Mouse (Mus musculus): ENCODE measurements around the gene Sowaha.
"Not testable (repeated sequence)": the region's sequence is repeated elsewhere in the genome, so short reads cannot be mapped to it uniquely, and the experiment has no call there.

Gene Sowaha

DNA sequence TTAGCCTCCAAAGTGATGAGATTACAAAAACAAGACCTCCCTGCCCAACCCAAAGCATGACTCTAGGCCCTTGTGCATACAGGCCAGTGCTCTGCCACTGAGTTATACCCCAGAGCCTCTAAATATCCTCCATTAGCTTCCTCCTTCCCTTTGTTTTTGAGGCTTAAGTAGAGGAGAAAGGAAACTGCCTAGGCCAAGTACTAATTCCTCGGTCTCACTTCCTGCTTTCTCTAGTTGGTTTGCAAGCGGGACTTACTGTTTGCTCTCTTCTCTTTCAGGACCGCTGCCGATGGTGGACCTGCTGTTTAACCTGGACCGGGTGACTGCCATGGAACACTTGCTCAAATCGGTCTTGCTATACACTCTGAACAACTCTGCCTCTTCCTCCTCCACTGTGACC is 43.7 kb downstream of the Sowaha start:
- no peak for DNase-seq (ENCODE audit: low spot score)

DNA sequence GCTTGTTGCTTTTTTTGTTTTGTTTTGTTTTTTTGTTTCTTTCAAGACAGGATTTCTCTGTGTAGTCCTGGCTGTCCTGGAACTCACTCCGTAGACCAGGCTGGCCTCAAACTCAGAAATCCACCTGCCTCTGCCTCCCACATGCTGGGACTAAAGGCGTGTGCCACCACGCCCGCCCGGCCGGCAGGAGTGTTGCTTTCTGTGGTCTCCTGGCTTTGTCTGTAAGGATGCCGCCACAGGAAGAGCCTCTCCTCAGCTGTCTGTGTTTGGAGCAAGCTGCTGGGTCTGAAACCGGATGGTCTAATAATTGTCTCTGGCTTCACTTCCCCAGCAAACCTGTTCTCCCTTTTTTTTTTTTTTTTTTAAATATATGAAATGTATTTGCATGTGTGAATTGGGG is 44.6 kb downstream of the Sowaha start:
- no peak for DNase-seq (ENCODE audit: low spot score)

DNA sequence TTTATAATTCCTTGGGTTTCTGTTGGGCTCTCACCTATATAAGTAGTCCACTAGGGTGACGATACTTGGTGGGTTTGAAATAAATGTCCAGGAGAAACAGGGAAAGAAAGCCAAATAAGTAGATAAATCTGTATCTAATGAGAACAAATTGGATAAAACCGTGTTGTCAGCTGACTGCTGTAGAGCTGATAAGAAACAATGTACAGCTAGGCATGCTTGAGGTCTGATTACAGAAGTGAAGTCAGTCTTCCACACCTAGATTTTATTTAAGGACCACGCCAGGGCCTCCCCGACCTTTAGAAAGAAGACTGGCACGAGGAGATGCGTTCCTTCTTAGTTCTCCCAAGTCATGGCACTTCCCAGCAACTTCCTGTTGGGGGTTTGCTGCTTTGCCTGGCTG is 47.0 kb downstream of the Sowaha start:
- DNase-seq (ENCODE audit: low spot score): no peak

DNA sequence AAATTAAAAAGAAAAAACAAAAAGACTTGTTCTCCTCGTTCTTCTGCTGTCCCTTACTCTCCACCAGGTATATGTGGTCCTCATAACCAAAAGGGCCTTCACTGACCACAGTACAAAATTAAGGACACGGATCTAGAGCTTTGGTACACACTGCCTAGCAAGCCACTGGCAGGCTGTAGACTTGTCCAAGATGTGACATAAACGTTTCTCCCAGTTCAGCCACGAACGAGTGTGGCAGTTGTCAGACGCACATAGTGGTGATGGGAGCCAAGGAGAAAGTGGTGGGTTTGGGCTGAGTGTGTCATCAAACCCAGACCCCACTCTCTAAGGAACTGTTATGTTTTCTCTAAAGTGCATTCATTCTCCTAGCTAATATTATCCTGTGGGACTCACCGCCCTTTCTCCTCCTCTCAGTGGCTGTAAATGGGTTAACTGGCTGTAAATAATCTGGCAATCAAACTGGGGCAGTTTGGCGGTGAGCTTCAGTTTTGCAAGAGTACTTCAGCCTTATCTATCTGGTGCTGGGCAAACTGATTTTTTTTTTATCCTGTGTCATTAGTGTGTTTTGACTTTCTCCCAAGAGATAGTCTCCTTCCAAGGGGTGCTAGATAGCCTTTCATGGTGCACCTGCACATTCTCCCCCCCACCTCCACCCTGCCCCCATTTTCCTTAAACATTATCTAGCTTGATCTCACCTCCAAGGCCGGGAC is 48.6 kb downstream of the Sowaha start:
- no peak for DNase-seq (ENCODE audit: low spot score)

DNA sequence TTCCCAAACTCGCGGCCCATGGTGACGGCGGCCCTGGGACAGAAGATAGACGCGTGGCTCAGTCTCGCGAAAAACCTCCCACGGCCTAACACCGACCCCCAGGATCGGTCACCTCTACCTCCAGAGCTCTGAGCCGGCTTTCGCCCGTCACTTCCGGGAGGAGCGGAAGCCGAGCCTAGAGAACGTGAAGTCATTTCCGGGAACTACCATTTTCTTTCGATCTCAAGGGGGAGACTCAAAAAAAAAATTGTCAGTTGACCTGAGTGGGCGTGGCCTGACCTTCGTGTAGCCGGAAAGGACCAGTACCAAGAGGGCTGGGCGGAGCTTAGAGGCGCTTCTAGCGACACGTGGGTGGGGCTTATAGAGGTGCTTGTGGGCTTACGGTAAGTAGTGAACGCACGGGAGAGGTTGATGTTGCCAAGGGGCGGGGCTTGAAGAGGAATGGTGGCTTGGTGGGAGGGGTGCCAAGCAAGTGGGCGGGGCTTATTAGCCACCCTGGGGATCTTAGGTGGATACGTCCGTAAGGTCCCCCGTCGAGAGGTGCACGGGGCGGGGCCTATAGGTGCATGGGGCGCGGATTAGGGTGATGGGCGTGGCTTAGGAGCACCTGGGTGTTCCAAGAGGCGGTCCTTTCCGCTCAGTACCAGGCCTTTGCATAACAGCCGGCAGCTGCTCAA is 49.3 kb downstream of the Sowaha start, which contains the start of the genes Uqcrq and Gdf9:
Uqcrq (minus strand) TSS at position 162 of the 677 bp plus-strand sequence.
Gdf9 (plus strand) TSS at position 354 of the 677 bp plus-strand sequence.
- peak; percentile 100 for DNase-seq (ENCODE audit: low spot score)

DNA sequence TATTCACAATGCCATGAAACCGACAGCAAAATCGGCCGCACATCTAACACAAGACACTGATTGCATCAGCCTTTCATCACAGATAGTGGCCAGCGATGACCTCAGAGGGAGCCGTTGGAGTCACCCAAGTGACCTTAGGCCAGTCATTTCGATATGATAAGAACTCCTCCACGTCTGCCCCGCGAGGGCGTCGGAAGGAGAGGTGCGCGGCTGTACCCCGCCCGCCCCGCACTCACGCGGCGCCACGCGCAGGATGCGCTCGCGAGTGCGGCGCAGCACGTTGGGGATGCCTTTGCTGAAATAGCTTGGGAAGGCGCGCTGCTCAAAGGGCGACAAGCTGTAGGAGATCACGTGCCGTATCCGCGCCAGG is 49.8 kb downstream of the Sowaha start:
- no peak for DNase-seq (ENCODE audit: low spot score)

DNA sequence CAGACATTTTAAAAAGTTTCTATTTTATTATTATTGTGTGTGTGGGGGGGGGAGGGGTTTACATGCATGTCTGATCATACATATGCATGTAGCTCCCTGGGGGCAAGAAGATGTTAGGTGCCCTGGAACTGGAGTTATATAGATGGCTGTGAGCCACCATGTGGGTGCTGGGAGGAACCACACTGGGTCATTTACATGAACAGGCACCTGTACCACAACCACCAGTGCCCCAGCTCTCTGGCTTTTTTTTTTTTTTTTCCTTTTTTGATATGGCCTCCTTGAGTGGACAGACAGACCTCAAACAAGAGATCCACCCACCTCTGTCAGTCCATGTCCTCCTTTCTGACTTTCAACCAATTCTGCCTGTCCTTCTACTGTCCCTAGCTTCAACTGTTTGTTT is 50.9 kb downstream of the Sowaha start:
- no peak for DNase-seq (ENCODE audit: low spot score)

DNA sequence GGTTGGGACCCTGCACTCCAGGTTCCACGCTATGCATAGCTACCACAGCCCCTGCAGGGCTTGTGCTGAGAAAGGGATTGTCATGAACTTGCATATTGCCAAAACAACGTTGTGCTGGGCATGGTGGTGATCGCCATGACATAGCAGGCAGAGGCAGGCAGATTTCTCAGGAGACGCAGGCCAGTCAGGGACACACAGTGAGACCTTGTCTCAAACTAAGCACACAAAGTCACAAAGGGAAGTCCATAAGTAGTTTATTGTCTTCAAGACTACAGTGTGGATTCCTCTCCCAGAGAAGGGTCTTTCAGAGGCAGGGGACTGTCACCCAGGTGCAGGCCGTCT is 51.4 kb downstream of the Sowaha start:
- no peak for DNase-seq (ENCODE audit: low spot score)

DNA sequence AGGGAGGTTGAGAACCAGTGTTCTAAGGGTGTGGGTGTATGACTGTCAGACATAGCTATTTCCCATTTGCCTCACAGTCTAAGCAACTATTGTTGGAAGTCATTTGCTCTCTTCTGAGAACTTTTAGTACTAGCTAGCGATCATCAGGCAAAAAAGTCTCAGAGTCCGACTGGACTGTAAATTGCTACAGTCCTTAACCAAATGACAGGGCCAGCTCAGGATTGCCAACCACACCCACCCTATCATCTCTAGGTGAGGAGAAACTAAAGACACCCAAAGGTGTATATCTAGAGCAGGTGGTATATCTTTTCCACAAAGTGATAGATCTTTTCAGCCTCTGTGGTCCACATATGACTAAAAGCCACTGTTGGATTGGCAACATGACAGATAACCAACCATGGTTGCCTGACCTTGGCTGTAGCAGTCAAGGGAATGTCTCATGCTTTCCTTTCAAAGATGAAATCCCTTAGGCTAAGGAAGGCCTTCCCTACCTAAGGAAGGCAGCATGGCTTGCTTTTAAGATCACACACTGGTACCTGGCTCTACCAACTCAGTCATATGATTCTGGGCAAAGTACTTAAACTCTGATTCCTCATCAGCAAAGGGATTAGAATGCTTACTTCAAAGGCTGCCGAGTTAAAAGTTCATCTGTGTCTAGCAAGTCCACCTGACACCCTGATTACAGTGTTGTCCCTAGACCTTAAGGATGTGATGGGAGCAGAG is 51.9 kb downstream of the Sowaha start:
- DNase-seq (ENCODE audit: low spot score): no peak

DNA sequence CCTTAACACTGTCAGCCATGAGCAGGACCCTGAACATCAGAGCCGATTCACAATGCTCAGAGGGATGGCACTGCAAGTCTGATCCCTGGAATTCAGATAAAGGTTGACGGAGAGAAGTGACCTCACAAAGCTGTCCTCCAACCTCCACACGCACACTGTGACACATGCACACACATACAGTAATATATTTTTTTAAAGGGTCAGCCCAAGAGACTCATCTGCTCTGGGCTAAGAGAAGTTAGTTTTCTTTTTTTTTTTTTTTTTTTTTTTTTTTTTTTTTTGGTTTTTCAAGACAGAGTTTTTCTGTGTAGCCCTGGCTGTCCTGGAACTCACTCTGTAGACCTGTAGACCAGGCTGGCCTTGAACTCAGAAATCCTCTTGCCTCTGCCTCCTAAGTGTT is 53.2 kb downstream of the Sowaha start:
- DNase-seq (ENCODE audit: low spot score): not testable (repeated sequence)

Measured in yolk sac, embryonic 10.5 days (tissue).